Mouse (Mus musculus) C2C12 (cell line): ENCODE results near the gene Btn1a1. TPM values are rescaled to one million over a fixed set of nuclear protein-coding genes. Genes with fewer than 3 reads are reported as not detected.

ENCODE experiments used
- H3K27me3 ChIP-seq: one replicate; pipeline ENCODE4 v1.6.1; 2011; ENCODE audit not compliant: control insufficient read depth, insufficient read depth, insufficient read length
- H3K36me3 ChIP-seq: one replicate; pipeline ENCODE4 v1.6.1; 2011; ENCODE audit not compliant: control insufficient read depth, insufficient read depth
- H3K4me3 ChIP-seq: one replicate; pipeline ENCODE4 v1.5.1; 2011; ENCODE audit warnings: mild to moderate bottlenecking, control low read depth; ENCODE audit not compliant: poor library complexity, insufficient read depth, severe bottlenecking
- H3K79me2 ChIP-seq: one replicate; pipeline ENCODE4 v1.6.1; 2011; ENCODE audit not compliant: control insufficient read depth, insufficient read depth
- H3K79me3 ChIP-seq: one replicate; pipeline ENCODE4 v1.6.1; 2011; ENCODE audit warnings: low read depth, control low read depth
- H3ac ChIP-seq: one replicate; pipeline ENCODE3; 2011; ENCODE audit warnings: low read depth; ENCODE audit not compliant: control insufficient read depth, insufficient read length
- CEBPB ChIP-seq: IDR thresholded peaks from one replicate; pipeline ENCODE4 v1.6.1; 2011; ENCODE audit warnings: low read depth, mild to moderate bottlenecking, control low read depth, moderate library complexity
- CTCF ChIP-seq: IDR thresholded peaks from one replicate; pipeline ENCODE4 v1.5.1; 2011; ENCODE audit not compliant: control insufficient read depth, insufficient read depth, insufficient read length
- FOSL1 ChIP-seq: IDR thresholded peaks from one replicate; pipeline ENCODE4 v1.8.0; 2011; ENCODE audit warnings: mild to moderate bottlenecking, low read length; ENCODE audit not compliant: poor library complexity, insufficient read depth, severe bottlenecking
- MAX ChIP-seq: IDR thresholded peaks from one replicate; pipeline ENCODE4 v1.6.1; 2011; ENCODE audit warnings: mild to moderate bottlenecking, control low read depth
- MYOD1 ChIP-seq: IDR thresholded peaks from one replicate; pipeline ENCODE4 v1.6.1; 2011; ENCODE audit warnings: low read depth; ENCODE audit not compliant: control insufficient read depth, insufficient read length
- MYOG ChIP-seq: IDR thresholded peaks from one replicate; pipeline ENCODE4 v1.6.1; 2011; ENCODE audit not compliant: control insufficient read depth, insufficient read length; ENCODE audit errors: extremely low read depth
- USF1 ChIP-seq: IDR thresholded peaks from one replicate; pipeline ENCODE4 v1.6.1; 2011; ENCODE audit warnings: low read depth, mild to moderate bottlenecking, control low read depth, moderate library complexity
- polyA plus RNA-seq: library from polyadenylated mRNA; unstranded; fragments of >200 nt; fragmentation: generic; extraction: Trizol; gene quantifications from one replicate; pipeline ENCODE4 v1.2.1, GENCODE M21; 2012; ENCODE audit warnings: missing spikeins

The Btn1a1 gene
- polyA plus RNA-seq, 1 experiment: not detected

DNA sequence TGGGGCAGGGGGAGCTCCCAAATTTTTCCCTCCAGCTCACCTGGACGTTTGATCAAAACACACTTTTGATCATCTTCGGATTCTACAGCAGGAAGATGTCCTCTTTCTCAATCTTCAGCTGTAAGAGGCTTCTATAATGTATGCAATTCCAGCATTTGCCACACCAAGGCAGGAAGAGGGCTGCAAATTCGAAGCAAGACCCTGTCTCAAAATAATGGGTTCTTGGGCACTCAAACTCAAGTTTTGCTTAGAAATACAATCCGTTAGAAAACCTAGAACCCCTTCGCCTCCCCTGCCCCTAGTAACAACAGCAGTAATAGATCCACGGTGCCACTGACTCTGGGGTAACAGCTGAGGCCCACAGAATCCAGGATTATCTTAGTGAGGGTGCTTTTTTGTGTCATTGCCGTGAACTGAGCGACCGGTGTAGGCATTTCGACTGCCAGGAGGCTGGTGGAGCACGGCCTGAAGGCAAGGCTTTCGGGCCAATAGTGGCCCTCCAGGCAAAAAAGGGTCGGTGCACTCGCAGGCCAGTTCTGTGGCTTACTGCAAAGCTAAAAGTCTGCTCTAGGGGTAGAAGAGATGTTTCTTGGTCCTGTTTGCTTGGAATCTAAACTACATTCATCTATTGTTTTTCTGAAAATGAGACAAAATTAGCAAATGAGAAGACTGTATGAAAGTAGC, 40.1 kb upstream of the Btn1a1 start:
- TF ChIP-seq FOSL1 (no peak), MAX (no peak), USF1 (no peak), MYOD1 (no peak), CTCF (no peak), MYOG (no peak), CEBPB (no peak)
- H3ac ChIP-seq: peak overlapping the region; percentile 67
- no peaks in the 10 kb centered on the region for H3K27me3 ChIP-seq
- H3K4me3 ChIP-seq: peak overlapping the region; percentile 7
- H3K79me2 ChIP-seq: no peaks in the 10 kb centered on the region
- H3K36me3 ChIP-seq: no peaks in the 10 kb centered on the region
- H3K79me3 ChIP-seq: no peaks in the 10 kb centered on the region

DNA sequence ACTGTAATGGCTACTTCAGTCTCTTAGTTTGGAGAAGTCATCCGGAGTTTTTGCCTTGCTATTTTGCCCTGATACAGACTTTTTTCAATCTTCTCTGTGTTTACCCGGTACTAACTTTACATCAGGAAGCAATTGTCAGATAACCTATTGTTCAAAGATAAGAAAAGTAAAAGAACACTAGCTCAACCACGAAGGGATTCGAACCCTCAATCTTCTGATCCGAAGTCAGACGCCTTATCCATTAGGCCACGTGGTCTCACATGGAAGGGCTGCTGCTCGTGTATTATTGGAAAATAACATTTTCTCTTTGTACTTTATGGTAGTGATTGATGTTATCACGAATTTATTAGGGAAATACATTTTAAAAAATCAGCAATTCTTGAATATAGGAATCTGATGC, 38.1 kb upstream of the Btn1a1 start:
- Histone ChIP-seq H3K79me2 (no peaks in the 10 kb centered on the region), H3K79me3 (no peaks in the 10 kb centered on the region), H3K36me3 (no peaks in the 10 kb centered on the region), H3K27me3 (no peaks in the 10 kb centered on the region), H3ac (no peak overlapping the region), H3K4me3 (no peak overlapping the region)
- TF ChIP-seq MAX (peak; percentile 63), CEBPB (no peak), MYOG (no peak), FOSL1 (no peak), MYOD1 (no peak), CTCF (no peak), USF1 (peak; percentile 87)

DNA sequence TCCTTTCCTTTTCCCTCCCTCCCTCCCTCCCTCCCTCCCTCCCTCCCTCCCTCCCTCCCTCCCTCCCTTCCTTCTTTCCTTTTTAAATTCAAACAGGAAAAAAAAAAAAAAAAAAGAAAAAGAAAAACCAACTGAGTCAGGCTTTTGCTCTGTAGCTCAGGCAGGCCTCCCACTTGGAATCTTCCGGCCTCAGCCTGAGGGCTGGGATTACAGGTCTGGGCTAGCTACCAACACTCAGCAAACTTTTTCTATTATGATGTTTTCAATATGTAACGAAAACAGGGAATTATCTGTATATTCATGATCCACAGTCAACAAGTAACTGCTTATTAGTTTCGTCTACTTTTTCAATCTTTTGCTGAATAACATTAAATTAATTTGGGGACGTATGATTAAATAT, 37.2 kb upstream of the Btn1a1 start:
- TF ChIP-seq MYOG (no peak), MYOD1 (no peak), CEBPB (no peak), MAX (no peak), CTCF (no peak), USF1 (no peak), FOSL1 (no peak)
- no peaks in the 10 kb centered on the region for H3K79me2 ChIP-seq
- no peaks in the 10 kb centered on the region for H3K79me3 ChIP-seq
- H3K4me3 ChIP-seq: no peak overlapping the region
- H3K27me3 ChIP-seq: no peaks in the 10 kb centered on the region
- H3K36me3 ChIP-seq: no peaks in the 10 kb centered on the region
- H3ac ChIP-seq: no peak overlapping the region

DNA sequence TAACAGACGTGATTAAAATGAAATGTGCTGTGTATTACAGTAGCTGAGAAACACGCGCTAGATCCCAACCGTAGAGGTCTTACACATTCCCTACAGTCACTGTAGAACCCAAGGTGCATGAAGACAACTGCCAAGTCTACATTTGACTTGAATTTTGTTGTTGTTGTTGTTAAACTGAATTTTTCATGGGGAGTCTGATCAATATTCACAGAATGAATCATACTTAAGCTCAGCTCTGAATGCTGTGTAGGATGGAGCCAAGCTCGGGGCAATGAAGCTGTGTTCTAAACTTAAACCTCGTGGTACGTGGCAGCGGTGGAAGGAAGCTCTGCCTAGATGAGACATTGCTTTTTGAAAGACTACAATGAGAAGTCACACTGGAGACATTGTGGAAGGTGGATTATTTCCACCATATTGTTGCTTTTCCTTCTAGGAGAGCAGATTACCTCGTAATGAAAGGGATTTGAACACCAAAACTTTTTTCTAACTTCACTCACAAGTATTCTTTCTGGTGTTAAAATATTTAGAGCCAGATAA, 36.4 kb upstream of the Btn1a1 start:
- Histone ChIP-seq H3K36me3 (no peaks in the 10 kb centered on the region), H3K79me3 (no peaks in the 10 kb centered on the region), H3K79me2 (no peaks in the 10 kb centered on the region), H3K4me3 (no peak overlapping the region), H3ac (no peak overlapping the region), H3K27me3 (no peaks in the 10 kb centered on the region)
- TF ChIP-seq MYOD1: no peak
- TF ChIP-seq MYOG: no peak
- TF ChIP-seq FOSL1: no peak
- TF ChIP-seq MAX: no peak
- TF ChIP-seq USF1: no peak
- no peak for TF ChIP-seq CTCF
- no peak for TF ChIP-seq CEBPB

DNA sequence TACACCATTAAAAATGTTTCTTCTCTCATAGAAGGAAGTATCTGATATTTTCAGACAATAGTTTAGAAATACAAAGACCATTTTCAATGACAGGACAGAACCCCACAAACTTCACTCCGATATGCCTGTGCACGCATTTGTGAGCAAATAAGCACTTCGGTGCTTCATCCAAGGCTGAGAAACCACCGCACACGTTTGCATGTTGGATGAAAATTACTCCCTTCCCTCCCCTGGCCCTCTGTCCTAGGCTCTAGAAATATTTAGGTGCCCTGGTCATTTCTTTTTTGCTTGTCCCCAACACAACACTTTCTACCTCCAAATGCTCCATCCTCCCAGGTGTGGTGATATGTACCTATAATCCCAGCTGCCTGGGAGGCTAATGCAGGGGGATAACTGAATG, 35.8 kb upstream of the Btn1a1 start:
- H3K79me2 ChIP-seq: no peaks in the 10 kb centered on the region
- H3K4me3 ChIP-seq: no peak overlapping the region
- no peaks in the 10 kb centered on the region for H3K36me3 ChIP-seq
- TF ChIP-seq MYOD1 (no peak), CEBPB (no peak), CTCF (no peak), USF1 (no peak), MAX (no peak), MYOG (no peak), FOSL1 (no peak)
- H3K79me3 ChIP-seq: no peaks in the 10 kb centered on the region
- H3K27me3 ChIP-seq: no peaks in the 10 kb centered on the region
- H3ac ChIP-seq: no peak overlapping the region
